Mouse (Mus musculus) adrenal gland, postnatal 4 days (tissue): ENCODE measurements at regions not wholly inside any gene's neighbourhood (a gene's known extent, or its start where the extent isn't known, plus 50 kb on each side); places are given as distances from the start of the nearest gene placed in this dataset.
A peak's percentile ranks its signal among the peaks of the same experiment; 100 is the strongest.

ENCODE experiments used
- DNase-seq, 2 experiments: peaks; one replicate each; pipeline ENCODE4 v3.0.0; 2021 to 2022; ENCODE audit warnings: low spot score in 2 of 2, mixed read lengths in 2 of 2

- no peak for DNase-seq
Observed at GRCm38 (mm10) chr19:24622776-24623175, 51.0 kb upstream of the Tmem252 start.

GRCm38 (mm10) chr19:24622309-24622708 is 51.5 kb upstream of the Tmem252 start:
- no peak for DNase-seq

DNA sequence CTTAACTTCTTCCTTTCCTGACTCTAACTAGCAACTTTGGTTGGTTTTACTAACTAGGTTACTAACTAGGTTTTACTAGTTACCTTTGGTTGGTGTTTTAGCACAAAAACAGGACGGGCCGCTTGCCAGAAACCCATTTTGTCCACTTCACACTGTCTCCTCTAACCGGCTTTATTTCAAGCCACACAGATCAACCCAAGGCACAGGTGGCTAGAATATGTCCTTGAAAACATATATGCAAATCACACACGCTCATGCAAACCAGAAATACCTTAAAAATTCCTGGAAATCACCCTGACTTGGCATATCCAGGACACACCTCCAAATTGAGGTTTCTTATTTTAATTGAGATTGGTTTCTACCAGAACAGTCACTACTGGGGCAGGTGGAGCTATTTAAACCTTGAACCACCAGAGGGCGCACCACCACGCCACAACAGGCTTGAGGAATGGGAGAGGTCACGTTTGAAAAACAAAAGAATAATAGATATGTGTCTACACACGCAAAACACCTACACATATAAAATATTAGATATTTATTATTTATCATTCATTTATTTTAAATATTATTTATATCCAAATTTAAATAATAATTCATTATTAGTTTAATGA is 52.1 kb upstream of the Tmem252 start:
- peak; percentile 42 to 51 for DNase-seq

GRCm38 (mm10) chr19:24615762-24616310 is 58.0 kb upstream of the Tmem252 start:
- no peak for DNase-seq

GRCm38 (mm10) chr19:24607884-24608283 is 52.2 kb upstream of the Pip5k1b start:
- DNase-seq = no peak

GRCm38 (mm10) chr19:24606390-24606976 is 50.8 kb upstream of the Pip5k1b start:
- no peak for DNase-seq
